Mouse (Mus musculus) adrenal gland, postnatal 14 days (tissue): ENCODE data around the gene 4930469K13Rik. TPM values are rescaled to one million over a fixed set of nuclear protein-coding genes. Genes with fewer than 3 reads are reported as not detected.

Experiments
- DNase-seq: peaks from one replicate; pipeline ENCODE4 v3.0.0; 2021; ENCODE audit warnings: mixed read lengths
- total RNA-seq: library from RNA; stranded (reverse); gene quantifications from 2 replicates; pipeline ENCODE4 v1.2.3, GENCODE M21; 2021

Gene 4930469K13Rik
- total RNA-seq, 1 experiment from 2014 or later: not detected

DNA sequence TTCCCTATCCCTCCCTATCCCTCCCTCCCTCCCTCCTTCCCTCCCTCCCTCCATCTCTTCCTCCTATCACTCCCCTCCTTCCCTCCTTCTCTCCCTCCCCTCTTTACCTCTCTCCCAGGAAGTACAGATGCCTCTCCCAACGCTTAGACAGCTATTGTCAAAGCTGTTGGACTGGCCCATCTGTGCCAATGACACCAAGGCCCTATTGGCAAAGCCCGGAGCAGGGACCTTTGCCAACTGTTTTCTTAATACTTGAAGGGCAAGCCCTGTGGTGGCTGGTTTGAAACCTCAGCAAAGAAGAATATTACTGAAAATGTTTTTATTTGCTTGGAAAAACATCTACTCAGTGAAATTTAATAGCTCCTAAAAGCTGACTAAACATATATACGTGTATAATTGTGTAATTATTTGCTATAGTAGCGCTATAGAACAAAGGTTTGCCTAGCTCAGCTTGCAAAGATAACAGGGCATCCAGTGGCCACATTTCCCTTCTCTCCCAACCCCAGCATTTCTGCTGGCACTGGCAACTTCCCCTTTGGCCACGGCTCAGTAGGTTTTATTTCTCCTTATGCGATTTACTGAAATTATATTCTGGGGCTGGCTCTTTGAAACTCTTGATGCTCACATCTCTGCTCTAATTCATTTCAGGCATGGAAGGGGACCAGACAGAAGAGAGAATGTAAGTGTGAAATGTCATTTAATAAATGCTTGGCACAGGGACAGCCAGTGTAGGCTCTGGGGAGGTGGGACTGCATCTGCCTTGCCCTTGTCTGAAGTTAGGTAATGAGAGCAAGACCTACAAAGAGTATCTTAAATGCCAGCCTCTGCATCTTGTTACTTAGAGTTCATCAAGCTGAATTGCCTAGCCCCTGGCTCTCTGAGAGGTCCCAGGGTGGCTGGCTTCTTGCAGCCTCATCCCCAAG, 18.6 kb downstream of the 4930469K13Rik start:
- DNase-seq: peak; percentile 73

- no peak for DNase-seq
These were observed 19.8 kb downstream of the 4930469K13Rik start for GRCm38 (mm10) chr11:34078581-34078980.

DNA sequence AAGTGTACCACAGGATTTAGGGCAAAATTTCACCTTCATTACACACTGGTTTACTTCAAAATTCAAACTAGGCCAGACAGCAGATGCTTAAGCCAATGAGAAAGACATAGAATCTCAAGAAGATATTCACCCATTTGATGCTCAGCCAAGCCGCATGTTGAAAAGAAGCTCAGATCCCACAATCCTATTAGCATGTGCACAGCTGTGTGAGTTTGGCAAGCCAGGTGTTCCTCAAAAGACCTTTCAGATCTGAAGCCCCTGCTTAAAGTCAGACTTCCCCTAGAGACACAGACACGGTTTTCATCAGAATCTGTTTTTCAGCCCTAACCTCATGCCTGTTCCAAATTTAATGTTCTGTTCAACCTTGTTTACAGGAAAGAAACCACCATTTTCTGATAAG, 20.5 kb downstream of the 4930469K13Rik start:
- DNase-seq: no peak

DNA sequence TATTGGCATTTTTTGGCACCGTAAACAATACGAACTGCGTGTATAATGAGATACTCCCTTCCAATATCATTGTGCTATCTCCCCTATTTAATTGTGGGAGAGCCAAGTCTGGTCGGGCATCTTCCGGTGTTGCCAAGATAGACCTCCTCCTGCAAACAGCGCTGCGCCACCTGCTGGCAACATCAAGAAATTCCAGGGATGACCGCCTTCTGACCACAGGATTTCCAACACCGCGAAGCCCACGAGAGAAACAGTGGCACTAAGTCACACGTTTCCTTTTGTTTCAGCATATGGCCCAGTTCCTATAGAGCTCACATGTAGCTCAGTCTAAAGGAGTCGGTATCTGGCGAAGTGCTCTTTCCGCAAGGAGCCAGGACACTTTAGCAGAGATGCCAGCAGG, 24.6 kb downstream of the 4930469K13Rik start:
- peak; percentile 78 for DNase-seq

DNA sequence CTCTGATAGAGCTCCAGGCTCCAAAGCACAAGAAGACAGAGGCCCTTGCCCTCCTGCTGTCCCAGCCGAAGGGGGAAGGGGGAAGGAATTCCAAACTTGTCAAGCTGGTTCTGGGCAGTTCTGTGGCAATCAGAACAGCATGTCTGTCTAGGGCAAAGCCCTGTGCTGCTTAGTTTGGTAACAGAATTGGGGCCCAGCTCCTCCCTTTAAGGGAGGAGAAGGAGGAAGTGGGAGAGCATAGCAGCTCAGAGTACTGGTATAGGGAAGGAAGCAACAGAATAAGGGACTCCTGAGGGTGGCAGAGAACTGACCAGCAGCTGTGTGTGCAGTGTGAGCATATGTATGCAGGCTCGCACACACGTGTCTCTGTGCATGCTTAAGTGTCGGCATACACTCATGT, 26.0 kb downstream of the 4930469K13Rik start:
- DNase-seq: no peak

- DNase-seq: no peak
These were observed 27.8 kb downstream of the 4930469K13Rik start for GRCm38 (mm10) chr11:34070596-34070995.

GRCm38 (mm10) chr11:34063702-34064485, 34.5 kb downstream of the 4930469K13Rik start:
- peak; percentile 9 for DNase-seq

GRCm38 (mm10) chr11:34063257-34063656, 35.1 kb downstream of the 4930469K13Rik start:
- DNase-seq: no peak

DNA sequence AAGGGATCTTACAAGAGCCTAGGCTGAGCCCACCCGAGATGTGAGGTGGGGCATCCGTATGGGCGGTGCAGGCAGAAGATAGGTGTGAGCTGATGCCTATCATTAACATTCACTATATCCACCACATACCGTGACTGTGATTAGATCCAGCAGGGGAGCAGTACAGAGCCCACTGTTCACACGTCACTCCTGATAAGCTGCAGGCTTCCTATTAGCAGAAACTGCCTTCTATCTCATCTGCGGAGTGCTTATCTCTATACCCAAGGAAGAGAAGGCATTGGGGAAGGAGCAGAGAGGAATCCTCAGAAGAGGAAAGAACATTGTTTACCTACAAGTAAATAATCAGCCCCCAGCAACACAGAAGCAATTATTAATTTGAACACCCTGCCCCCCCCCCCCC, 36.6 kb downstream of the 4930469K13Rik start:
- no peak for DNase-seq

- DNase-seq: no peak
These were observed 39.4 kb downstream of the 4930469K13Rik start for GRCm38 (mm10) chr11:34058960-34059359.

DNA sequence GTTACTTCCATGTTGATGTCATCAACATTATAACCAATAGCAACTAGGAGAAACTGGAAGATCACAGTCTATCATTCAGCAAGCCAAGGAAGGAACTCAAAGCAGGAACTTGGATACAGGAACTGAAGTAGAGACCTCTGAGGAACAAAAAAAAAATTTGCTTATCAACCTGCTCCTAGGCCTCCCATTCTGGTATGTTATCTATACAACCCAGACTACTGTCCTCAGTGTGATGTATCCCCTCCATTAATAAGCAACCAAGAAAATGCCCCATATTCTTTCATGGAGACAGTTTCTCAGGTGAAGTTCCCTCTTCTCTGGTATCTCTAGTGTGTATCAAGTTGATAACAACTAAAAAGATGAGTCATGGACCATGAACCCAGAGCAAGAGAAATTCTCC, 40.0 kb downstream of the 4930469K13Rik start:
- DNase-seq: no peak

DNA sequence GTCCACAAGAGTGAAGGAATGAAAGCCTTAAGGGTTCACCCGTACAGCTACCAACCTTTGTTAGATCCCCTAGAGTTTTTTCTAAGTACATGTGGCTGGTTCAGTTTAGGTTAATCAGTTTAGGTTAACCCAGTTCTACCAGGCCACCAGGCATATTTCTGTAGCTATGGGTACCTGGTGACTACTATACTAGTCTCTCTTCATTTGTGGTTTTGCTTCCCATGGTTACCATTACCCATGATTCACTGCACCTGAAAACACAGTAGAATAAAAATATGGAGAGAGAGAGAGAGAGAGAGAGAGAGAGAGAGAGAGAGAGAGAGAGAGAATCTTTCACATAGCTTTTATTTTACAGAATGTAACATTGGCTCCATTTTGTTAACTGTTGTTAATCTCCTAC, 41.6 kb downstream of the 4930469K13Rik start:
- DNase-seq: no peak

DNA sequence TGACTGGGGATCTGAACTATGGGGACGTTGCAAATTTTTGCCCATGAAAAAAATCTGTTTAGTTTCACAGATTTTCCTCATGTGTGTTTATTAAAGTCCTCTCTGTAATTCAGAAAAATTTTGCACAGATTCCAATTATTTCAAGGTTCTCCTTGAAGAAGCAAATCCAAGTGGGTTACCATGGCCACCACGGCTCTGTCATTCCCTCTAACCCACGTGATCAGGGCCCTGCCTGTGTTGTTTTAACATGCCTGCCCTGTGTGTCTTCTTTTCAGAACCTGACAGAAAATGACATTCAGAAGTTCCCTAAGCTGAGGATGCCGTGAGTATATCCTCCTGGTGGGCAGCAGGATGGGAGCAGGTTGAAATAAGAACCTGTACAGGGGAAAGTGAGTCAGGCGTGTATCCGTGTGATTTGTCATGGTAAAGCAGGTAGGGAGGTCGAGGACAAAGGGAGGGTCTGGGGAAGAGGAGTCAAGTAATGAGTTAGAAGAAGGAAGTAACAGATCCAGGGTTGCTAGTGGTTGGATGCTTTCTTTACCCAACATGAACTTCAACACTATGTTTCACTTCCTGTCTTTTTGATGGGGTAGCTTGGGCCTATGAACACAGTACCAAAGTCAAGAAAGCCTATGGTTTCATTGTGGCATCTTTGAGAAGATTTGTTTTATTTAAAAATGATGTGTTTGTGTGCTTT, 44.2 kb downstream of the 4930469K13Rik start:
- DNase-seq: no peak

GRCm38 (mm10) chr11:34053031-34053818, 45.1 kb downstream of the 4930469K13Rik start:
- DNase-seq: no peak

GRCm38 (mm10) chr11:34050643-34051042, 47.7 kb downstream of the 4930469K13Rik start:
- no peak for DNase-seq

DNA sequence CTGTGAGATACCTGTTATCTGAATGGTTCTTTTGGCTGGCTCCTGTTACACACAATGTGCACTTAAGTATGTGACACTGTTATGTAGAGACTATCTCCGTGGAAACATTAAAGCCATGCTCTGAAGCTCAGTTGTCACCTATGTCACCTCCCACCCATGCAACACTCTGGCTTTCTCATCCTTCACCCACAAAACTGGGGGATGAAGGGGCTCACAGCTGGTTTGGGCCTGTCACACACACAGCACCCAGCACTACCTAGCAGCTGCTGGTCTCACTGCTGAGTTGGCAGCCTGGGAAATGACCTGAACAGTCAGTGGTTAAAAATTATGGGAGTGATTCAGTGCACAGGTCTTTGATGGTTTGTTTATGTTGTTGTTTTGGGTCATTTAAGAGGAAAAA, 48.3 kb downstream of the 4930469K13Rik start:
- DNase-seq: no peak

DNA sequence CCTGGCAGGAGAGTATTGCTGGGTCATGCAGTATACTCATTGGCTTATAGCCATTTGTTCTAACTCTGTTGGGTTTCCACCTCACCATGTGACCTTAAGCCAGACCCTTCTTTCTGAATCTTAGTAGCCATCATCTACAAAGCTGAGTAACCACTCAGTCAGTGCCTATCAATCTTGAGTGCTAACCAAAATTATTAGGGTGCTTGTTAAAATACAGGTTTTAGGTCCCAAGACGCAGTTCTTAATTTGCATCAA, 49.3 kb downstream of the 4930469K13Rik start:
- DNase-seq: no peak

DNA sequence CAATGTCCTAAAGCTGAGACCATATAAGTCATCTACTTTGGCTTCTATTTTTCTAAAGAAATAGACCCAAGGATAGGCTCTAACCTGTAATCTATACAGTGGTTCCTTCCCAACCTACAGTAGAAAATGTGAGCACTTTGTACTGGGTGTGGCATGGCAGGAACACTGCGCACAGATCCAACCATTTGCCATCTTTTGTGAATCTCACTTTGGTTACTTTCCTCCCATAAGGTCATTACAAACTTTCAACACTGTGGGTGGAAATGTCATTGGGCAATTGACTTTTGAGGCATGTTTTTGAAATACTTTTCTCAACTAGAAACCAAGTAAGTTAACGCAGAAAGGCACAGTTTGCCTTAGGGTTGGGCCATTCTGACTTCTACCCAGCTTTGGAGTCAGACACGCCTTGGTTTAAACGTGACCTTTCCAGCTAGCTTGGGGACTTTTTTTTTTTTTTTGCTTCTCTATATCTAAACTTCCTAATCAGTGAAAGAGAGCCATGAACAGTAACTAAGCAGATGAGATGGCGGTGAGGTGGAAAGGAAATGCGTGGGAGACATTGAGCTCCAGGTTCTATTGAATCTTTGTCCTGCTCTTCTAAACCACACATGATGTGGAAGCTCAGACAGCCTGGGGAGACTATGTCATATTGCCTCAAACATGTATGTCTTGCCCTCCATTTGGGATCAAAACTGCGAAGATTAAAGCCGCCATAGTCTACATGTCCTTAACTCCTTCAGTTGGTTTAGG, 49.8 kb downstream of the 4930469K13Rik start:
- no peak for DNase-seq

GRCm38 (mm10) chr11:34047542-34047937, 50.8 kb downstream of the 4930469K13Rik start:
- no peak for DNase-seq

DNA sequence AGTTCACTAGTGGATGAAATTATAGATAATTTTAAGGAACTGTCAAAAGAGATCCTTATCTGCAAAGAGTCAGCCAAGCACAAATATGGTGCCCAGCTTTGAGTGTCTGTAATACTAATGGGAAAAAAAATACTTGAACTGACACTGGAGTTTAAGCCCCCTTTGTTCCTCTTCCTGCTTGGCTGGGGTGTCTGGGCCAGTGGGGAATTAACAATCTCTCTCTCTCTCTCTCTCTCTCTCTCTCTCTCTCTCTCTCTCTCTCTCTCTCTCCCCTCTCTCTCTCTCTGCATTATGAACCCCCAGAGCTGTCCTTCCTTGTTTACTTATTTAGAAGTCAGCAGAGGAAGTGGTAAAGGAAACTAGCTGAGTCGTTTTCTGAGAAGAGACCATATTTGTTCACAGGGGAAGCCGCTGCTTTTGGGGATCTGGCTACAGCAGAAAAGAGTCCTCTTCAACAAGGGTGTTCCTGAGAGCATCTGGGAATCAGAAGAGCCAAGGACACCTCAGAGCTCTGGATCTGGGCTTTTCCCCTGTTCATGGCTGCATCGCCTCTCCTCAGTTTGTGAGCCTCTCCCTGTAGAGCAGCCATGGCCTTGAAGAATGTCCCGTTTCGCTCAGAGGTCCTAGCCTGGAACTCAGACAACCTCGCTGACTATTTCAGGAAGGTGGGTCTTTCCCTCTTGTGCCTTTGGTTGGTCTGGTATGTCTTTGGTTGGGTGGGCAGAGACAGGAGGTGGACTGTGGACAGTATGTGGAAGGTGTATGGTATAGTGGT, 51.4 kb downstream of the 4930469K13Rik start, which contains the start of gene Lcp2:
Gene Lcp2, plus strand, starts transcription at position 154 of the 775 bp plus-strand sequence.
- DNase-seq: no peak
